Mouse (Mus musculus) midbrain, embryonic 13.5 days (tissue): ENCODE measurements around the gene Gprc6a. TPM values are rescaled to one million over a fixed set of nuclear protein-coding genes. Genes with fewer than 3 reads are reported as not detected.

Experiments
- ATAC-seq: fragments of 200-750 bp; cut with Nextera tagmentation; 2 replicates; pipeline ENCODE4 v1.8.0; 2017; ENCODE audit warnings: mild to moderate bottlenecking, moderate TSS enrichment, moderate library complexity
- H3K27ac ChIP-seq: fragments of 300-500 bp; sonication (generic); 2 replicates; pipeline ENCODE4 v1.5.1; 2015; ENCODE audit warnings: inconsistent platforms, mild to moderate bottlenecking, moderate library complexity
- H3K27me3 ChIP-seq: fragments of 300-500 bp; sonication (generic); 2 replicates; pipeline ENCODE4 v1.6.1; 2015; ENCODE audit warnings: mild to moderate bottlenecking, inconsistent platforms
- H3K36me3 ChIP-seq: fragments of 300-500 bp; sonication (generic); 2 replicates; pipeline ENCODE4 v1.6.1; 2015; ENCODE audit warnings: mild to moderate bottlenecking, inconsistent platforms
- H3K4me1 ChIP-seq: fragments of 300-500 bp; sonication (generic); replicated peaks from 2 replicates; pipeline ENCODE4 v1.6.1; 2015; ENCODE audit warnings: inconsistent platforms
- H3K4me2 ChIP-seq: fragments of 300-500 bp; sonication (generic); replicated peaks from 2 replicates; pipeline ENCODE4 v1.6.1; 2015; ENCODE audit warnings: moderate library complexity, mild to moderate bottlenecking, inconsistent platforms
- H3K4me3 ChIP-seq: fragments of 300-500 bp; sonication (generic); replicated peaks from 2 replicates; pipeline ENCODE4 v1.5.1; 2015; ENCODE audit warnings: mild to moderate bottlenecking, inconsistent platforms
- H3K9ac ChIP-seq: fragments of 300-500 bp; sonication (generic); replicated peaks from 2 replicates; pipeline ENCODE4 v1.6.1; 2015; ENCODE audit warnings: mild to moderate bottlenecking, inconsistent platforms
- H3K9me3 ChIP-seq: fragments of 300-500 bp; sonication (generic); 2 replicates; pipeline ENCODE4 v1.6.1; 2016; ENCODE audit warnings: mild to moderate bottlenecking, inconsistent platforms
- WGBS: fragments of 180-500 bp; shearing (Covaris S2); methylation state at CpG from one replicate; pipeline ENCODE4 v1.1.7; 2015; 5-methylcytosine and 5-hydroxymethylcytosine counted together
- polyA plus RNA-seq: library from polyadenylated mRNA; unstranded; fragments of >200 nt; fragmentation: Nextera tagmentation; extraction: Ambion mirVana; gene quantifications from 2 replicates; pipeline ENCODE4 v1.2.1, GENCODE M21; 2015

The Gprc6a gene
- polyA plus RNA-seq, 1 experiment from 2014 or later = 0.08 TPM

- Histone ChIP-seq H3K9ac (no peak overlapping the region), H3K36me3 (no peaks in the 10 kb centered on the region), H3K9me3 (no peaks in the 10 kb centered on the region), H3K27ac (no peak overlapping the region), H3K4me1 (no peaks in the 10 kb centered on the region), H3K27me3 (no peaks in the 10 kb centered on the region), H3K4me2 (no peak overlapping the region), H3K4me3 (no peak overlapping the region)
- WGBS = 82% methylated on average over 9 of the region's 9 CpGs
- no peak for ATAC-seq
These were observed 59.9 kb downstream of the Gprc6a start for GRCm38 (mm10) chr10:51571225-51571996.

Other genes with a start within 250 kb of the Gprc6a start
- gene Gm49339, start 150.8 kb downstream of the Gprc6a start, polyA plus RNA-seq = not detected in 2 replicates
- 0.06 and 0.27 TPM in 2 replicates for gene Lilr4b, start 150.8 kb downstream of the Gprc6a start, polyA plus RNA-seq
- 0.46 and 0.62 TPM in 2 replicates for gene Lilrb4a, start 140.5 kb downstream of the Gprc6a start, polyA plus RNA-seq
- gene Fam162b, start 40.9 kb downstream of the Gprc6a start, polyA plus RNA-seq = 2.6 and 2.8 TPM in 2 replicates
- not detected in 2 replicates for gene Rfx6, start 46.3 kb upstream of the Gprc6a start, polyA plus RNA-seq